Mouse (Mus musculus): ENCODE data around the gene Slpi. TPM values are rescaled to one million over a fixed set of nuclear protein-coding genes. Genes with fewer than 3 reads are reported as not detected.

The Slpi gene
- polyA plus RNA-seq, 1 experiment, result 33.5 TPM

GRCm38 (mm10) chr2:164428451-164428850, 39.6 kb upstream of the Slpi start:
- H3K27me3 ChIP-seq (ENCODE audit: control insufficient read depth, insufficient read depth, low read length), result no peaks in the 10 kb centered on the region
- no peak overlapping the region for H3K4me3 ChIP-seq (ENCODE audit: extremely low read depth, insufficient read depth, insufficient read length)
- no peak overlapping the region for H3K27ac ChIP-seq (ENCODE audit: insufficient read depth, low read length)
- TF ChIP-seq POLR2A (IDR thresholded peaks at IDR 0.05; ENCODE audit: low read depth, low read length), result no peak
- no peak for TF ChIP-seq CTCF (IDR thresholded peaks at IDR 0.05; ENCODE audit: extremely low read depth, insufficient read depth, insufficient read length, insufficient replicate concordance)
- H3K36me3 ChIP-seq (ENCODE audit: control insufficient read depth, insufficient read depth, low read length), result peaks cover 33% of the 10 kb centered on the region
- DNase-seq (ENCODE audit: low read depth in 1 of 2, low spot score in 2 of 2), result no peak
- WGBS, result 86% methylated on average over 5 of the region's 5 CpGs
- peaks cover 4% of the 10 kb centered on the region; the same call in 1 of the 2 replicates for H3K4me1 ChIP-seq (ENCODE audit: control insufficient read depth, insufficient read depth, insufficient read length)

- no peak overlapping the region for H3K27ac ChIP-seq (ENCODE audit: insufficient read depth, low read length)
- peaks cover 33% of the 10 kb centered on the region for H3K36me3 ChIP-seq (ENCODE audit: control insufficient read depth, insufficient read depth, low read length)
- WGBS, result 86% methylated on average over 5 of the region's 5 CpGs
- H3K4me1 ChIP-seq (ENCODE audit: control insufficient read depth, insufficient read depth, insufficient read length), result peaks cover 11% of the 10 kb centered on the region; the same call in 1 of the 2 replicates
- H3K4me3 ChIP-seq (ENCODE audit: extremely low read depth, insufficient read depth, insufficient read length), result no peak overlapping the region
- TF ChIP-seq POLR2A (IDR thresholded peaks at IDR 0.05; ENCODE audit: low read depth, low read length) (no peak), CTCF (IDR thresholded peaks at IDR 0.05; ENCODE audit: extremely low read depth, insufficient read depth, insufficient read length, insufficient replicate concordance) (no peak)
- no peak for DNase-seq (ENCODE audit: low read depth in 1 of 2, low spot score in 2 of 2)
- H3K27me3 ChIP-seq (ENCODE audit: control insufficient read depth, insufficient read depth, low read length), result no peaks in the 10 kb centered on the region
Observed at GRCm38 (mm10) chr2:164426952-164427351, 38.1 kb upstream of the Slpi start.

GRCm38 (mm10) chr2:164426121-164426520, 37.2 kb upstream of the Slpi start:
- no peak overlapping the region for H3K4me3 ChIP-seq (ENCODE audit: extremely low read depth, insufficient read depth, insufficient read length)
- WGBS, result 75% methylated on average over 12 of the region's 12 CpGs
- no peak for TF ChIP-seq POLR2A (IDR thresholded peaks at IDR 0.05; ENCODE audit: low read depth, low read length)
- TF ChIP-seq CTCF (IDR thresholded peaks at IDR 0.05; ENCODE audit: extremely low read depth, insufficient read depth, insufficient read length, insufficient replicate concordance), result no peak
- no peak for DNase-seq (ENCODE audit: low read depth in 1 of 2, low spot score in 2 of 2)
- peaks cover 33% of the 10 kb centered on the region for H3K36me3 ChIP-seq (ENCODE audit: control insufficient read depth, insufficient read depth, low read length)
- no peak overlapping the region for H3K27ac ChIP-seq (ENCODE audit: insufficient read depth, low read length)
- peaks cover 18% of the 10 kb centered on the region; the same call in 1 of the 2 replicates for H3K4me1 ChIP-seq (ENCODE audit: control insufficient read depth, insufficient read depth, insufficient read length)
- H3K27me3 ChIP-seq (ENCODE audit: control insufficient read depth, insufficient read depth, low read length), result no peaks in the 10 kb centered on the region

- Histone ChIP-seq H3K27ac (ENCODE audit: insufficient read depth, low read length) (no peak overlapping the region), H3K27me3 (ENCODE audit: control insufficient read depth, insufficient read depth, low read length) (no peaks in the 10 kb centered on the region), H3K4me3 (ENCODE audit: extremely low read depth, insufficient read depth, insufficient read length) (no peak overlapping the region), H3K36me3 (ENCODE audit: control insufficient read depth, insufficient read depth, low read length) (peaks cover 32% of the 10 kb centered on the region), H3K4me1 (ENCODE audit: control insufficient read depth, insufficient read depth, insufficient read length) (peaks cover 18% of the 10 kb centered on the region; the same call in 1 of the 2 replicates)
- WGBS, result 87% methylated on average over 5 of the region's 5 CpGs
- no peak for TF ChIP-seq POLR2A (IDR thresholded peaks at IDR 0.05; ENCODE audit: low read depth, low read length)
- TF ChIP-seq CTCF (IDR thresholded peaks at IDR 0.05; ENCODE audit: extremely low read depth, insufficient read depth, insufficient read length, insufficient replicate concordance), result no peak
- no peak for DNase-seq (ENCODE audit: low read depth in 1 of 2, low spot score in 2 of 2)
Observed at GRCm38 (mm10) chr2:164425401-164425800, 36.5 kb upstream of the Slpi start.

- peaks cover 18% of the 10 kb centered on the region; the same call in 1 of the 2 replicates for H3K4me1 ChIP-seq (ENCODE audit: control insufficient read depth, insufficient read depth, insufficient read length)
- no peak overlapping the region for H3K4me3 ChIP-seq (ENCODE audit: extremely low read depth, insufficient read depth, insufficient read length)
- WGBS, result 85% methylated on average over 8 of the region's 8 CpGs
- TF ChIP-seq CTCF (IDR thresholded peaks at IDR 0.05; ENCODE audit: extremely low read depth, insufficient read depth, insufficient read length, insufficient replicate concordance) (no peak), POLR2A (IDR thresholded peaks at IDR 0.05; ENCODE audit: low read depth, low read length) (no peak)
- H3K27ac ChIP-seq (ENCODE audit: insufficient read depth, low read length), result 0 out of 2 replicates have a peak overlapping the region, but pooled peaks have one; percentile 32
- DNase-seq (ENCODE audit: low read depth in 1 of 2, low spot score in 2 of 2), result no peak
- H3K27me3 ChIP-seq (ENCODE audit: control insufficient read depth, insufficient read depth, low read length), result no peaks in the 10 kb centered on the region
- H3K36me3 ChIP-seq (ENCODE audit: control insufficient read depth, insufficient read depth, low read length), result peaks cover 30% of the 10 kb centered on the region
Observed at GRCm38 (mm10) chr2:164424406-164424805, 35.5 kb upstream of the Slpi start.

GRCm38 (mm10) chr2:164423464-164423863, 34.6 kb upstream of the Slpi start:
- peak overlapping the region; percentile 95 for H3K27ac ChIP-seq (ENCODE audit: insufficient read depth, low read length)
- DNase-seq (ENCODE audit: low read depth in 1 of 2, low spot score in 2 of 2), result peak in 1 of 2 experiments; percentile 44
- no peaks in the 10 kb centered on the region for H3K27me3 ChIP-seq (ENCODE audit: control insufficient read depth, insufficient read depth, low read length)
- H3K4me1 ChIP-seq (ENCODE audit: control insufficient read depth, insufficient read depth, insufficient read length), result peaks cover 20% of the 10 kb centered on the region; the same call in 1 of the 2 replicates
- WGBS, result 40% methylated on average over 11 of the region's 11 CpGs
- no peak overlapping the region for H3K4me3 ChIP-seq (ENCODE audit: extremely low read depth, insufficient read depth, insufficient read length)
- TF ChIP-seq POLR2A (IDR thresholded peaks at IDR 0.05; ENCODE audit: low read depth, low read length), result no peak
- no peak for TF ChIP-seq CTCF (IDR thresholded peaks at IDR 0.05; ENCODE audit: extremely low read depth, insufficient read depth, insufficient read length, insufficient replicate concordance)
- peaks cover 21% of the 10 kb centered on the region for H3K36me3 ChIP-seq (ENCODE audit: control insufficient read depth, insufficient read depth, low read length)

GRCm38 (mm10) chr2:164422675-164423393, 33.9 kb upstream of the Slpi start:
- TF ChIP-seq POLR2A (IDR thresholded peaks at IDR 0.05; ENCODE audit: low read depth, low read length), result no peak
- no peak for TF ChIP-seq CTCF (IDR thresholded peaks at IDR 0.05; ENCODE audit: extremely low read depth, insufficient read depth, insufficient read length, insufficient replicate concordance)
- Histone ChIP-seq H3K4me1 (ENCODE audit: control insufficient read depth, insufficient read depth, insufficient read length) (peaks cover 24% of the 10 kb centered on the region; the same call in 1 of the 2 replicates), H3K36me3 (ENCODE audit: control insufficient read depth, insufficient read depth, low read length) (peaks cover 15% of the 10 kb centered on the region), H3K27ac (ENCODE audit: insufficient read depth, low read length) (peak overlapping the region; percentile 95), H3K27me3 (ENCODE audit: control insufficient read depth, insufficient read depth, low read length) (no peaks in the 10 kb centered on the region), H3K4me3 (ENCODE audit: extremely low read depth, insufficient read depth, insufficient read length) (no peak overlapping the region)
- DNase-seq (ENCODE audit: low read depth in 1 of 2, low spot score in 2 of 2), result peak; percentile 59 to 81
- 25% methylated on average over 15 of the region's 15 CpGs for WGBS

Data from spleen, adult 2 months (tissue).